Mouse (Mus musculus) cerebellum, adult 9-10 months (tissue): ENCODE results near the gene C77080.

Source experiments
- DNase-seq: peaks from one replicate; pipeline ENCODE4 v3.0.0; 2022

The C77080 gene

GRCm38 (mm10) chr4:129209504-129209903 is 51.7 kb downstream of the C77080 start:
- DNase-seq = peak; percentile 59

GRCm38 (mm10) chr4:129206792-129207191 is 54.4 kb downstream of the C77080 start:
- DNase-seq = no peak

GRCm38 (mm10) chr4:129204655-129205054 is 56.5 kb downstream of the C77080 start:
- DNase-seq = no peak

GRCm38 (mm10) chr4:129197514-129197913 is 63.7 kb downstream of the C77080 start:
- DNase-seq = no peak

- DNase-seq = no peak
These were observed 66.9 kb downstream of the C77080 start for GRCm38 (mm10) chr4:129194280-129194679.

- DNase-seq = no peak
These were observed 69.5 kb downstream of the C77080 start for GRCm38 (mm10) chr4:129191691-129192090.

- DNase-seq = peak; percentile 53
These were observed 70.7 kb downstream of the C77080 start for GRCm38 (mm10) chr4:129190538-129190937.

GRCm38 (mm10) chr4:129189542-129190519 is 71.4 kb downstream of the C77080 start, which contains the start of the genes S100pbp and Yars:
TSS of gene S100pbp (minus strand) at chr4:129189727.
TSS of gene Yars (plus strand) at chr4:129189760.
- peak; percentile 98 for DNase-seq

GRCm38 (mm10) chr4:129188803-129189541 is 72.2 kb downstream of the C77080 start:
- peak; percentile 72 for DNase-seq

- DNase-seq = peak; percentile 49
These were observed 73.1 kb downstream of the C77080 start for GRCm38 (mm10) chr4:129188041-129188659.

- DNase-seq = peak; percentile 50
These were observed 81.6 kb downstream of the C77080 start for GRCm38 (mm10) chr4:129179560-129179959.

GRCm38 (mm10) chr4:129172529-129172928 is 88.7 kb downstream of the C77080 start:
- DNase-seq = no peak
